Mouse (Mus musculus) embryonic fibroblast, embryonic 13.5 days (primary cell): ENCODE results near the gene Alb. TPM values are rescaled to one million over a fixed set of nuclear protein-coding genes. Genes with fewer than 3 reads are reported as not detected.

Experiments used
- H3K27ac ChIP-seq: 2 replicates; pipeline ENCODE4 v1.5.1; 2012; ENCODE audit warnings: low read length, control low read depth, inconsistent platforms; ENCODE audit not compliant: insufficient read depth
- H3K4me1 ChIP-seq: 2 replicates; pipeline ENCODE4 v1.6.1; 2011; ENCODE audit warnings: low read length; ENCODE audit not compliant: control insufficient read depth, insufficient read depth
- H3K4me3 ChIP-seq: 2 replicates; pipeline ENCODE4 v1.5.1; 2011; ENCODE audit warnings: mild to moderate bottlenecking, control low read depth, low read length; ENCODE audit not compliant: insufficient read depth
- CTCF ChIP-seq: IDR thresholded peaks from 2 replicates; pipeline ENCODE4 v1.5.1; 2011; ENCODE audit warnings: mild to moderate bottlenecking, control low read depth, low read length, moderate library complexity, borderline replicate concordance; ENCODE audit not compliant: insufficient read depth
- POLR2A ChIP-seq: IDR thresholded peaks from 2 replicates; pipeline ENCODE4 v1.6.1; 2011; ENCODE audit warnings: low read depth, mild to moderate bottlenecking, control low read depth, low read length, moderate library complexity
- polyA plus RNA-seq: library from polyadenylated mRNA; stranded (reverse); fragments of >200 nt; gene quantifications from 2 replicates; pipeline ENCODE4 v1.2.4, GENCODE M21; 2011; ENCODE audit warnings: low read depth; ENCODE audit not compliant: missing spikeins, insufficient read length

Gene Alb
- not detected in 2 replicates for polyA plus RNA-seq

GRCm38 (mm10) chr5:90460619-90461018 lies at the start of gene Alb:
TSS of gene Alb (plus strand) at chr5:90460897.
- TF ChIP-seq POLR2A (no peak), CTCF (no peak)

GRCm38 (mm10) chr5:90414142-90414924 lies 46.4 kb upstream of the Alb start:
- Histone ChIP-seq H3K4me3 (no peak overlapping the region), H3K27ac (no peak overlapping the region), H3K4me1 (no peaks in the 10 kb centered on the region)
- TF ChIP-seq POLR2A (no peak), CTCF (no peak)

More at GRCm38 (mm10) chr5:90460619-90461018, at the start of gene Alb:
- no peaks in the 10 kb centered on the region for H3K4me1 ChIP-seq
- H3K4me3 ChIP-seq, result no peak within 1 kb of the TSS
- H3K27ac ChIP-seq, result no peak within 1 kb of the TSS

- TF ChIP-seq CTCF (no peak), POLR2A (no peak)
- no peaks in the 10 kb centered on the region for H3K4me1 ChIP-seq
- H3K27ac ChIP-seq, result no peak overlapping the region
These were observed 45.8 kb upstream of the Alb start for GRCm38 (mm10) chr5:90414925-90415295.

GRCm38 (mm10) chr5:90424625-90425024 lies 36.1 kb upstream of the Alb start:
- H3K27ac ChIP-seq, result no peak overlapping the region
- H3K4me3 ChIP-seq, result no peak overlapping the region
- H3K4me1 ChIP-seq, result no peaks in the 10 kb centered on the region
- no peak for TF ChIP-seq CTCF
- TF ChIP-seq POLR2A, result no peak

More at GRCm38 (mm10) chr5:90414925-90415295, 45.8 kb upstream of the Alb start:
- no peak overlapping the region for H3K4me3 ChIP-seq

GRCm38 (mm10) chr5:90425191-90425590 lies 35.5 kb upstream of the Alb start:
- Histone ChIP-seq H3K4me3 (no peak overlapping the region), H3K27ac (no peak overlapping the region), H3K4me1 (no peaks in the 10 kb centered on the region)
- no peak for TF ChIP-seq CTCF
- TF ChIP-seq POLR2A, result no peak

GRCm38 (mm10) chr5:90431053-90431452 lies 29.6 kb upstream of the Alb start:
- Histone ChIP-seq H3K27ac (no peak overlapping the region), H3K4me3 (no peak overlapping the region), H3K4me1 (no peaks in the 10 kb centered on the region)
- TF ChIP-seq CTCF (no peak), POLR2A (no peak)

- no peak for TF ChIP-seq POLR2A
- TF ChIP-seq CTCF, result no peak
These were observed 21.5 kb upstream of the Alb start for GRCm38 (mm10) chr5:90439157-90439556.

GRCm38 (mm10) chr5:90447577-90447976 lies 13.1 kb upstream of the Alb start:
- Histone ChIP-seq H3K4me1 (no peaks in the 10 kb centered on the region), H3K4me3 (no peak overlapping the region), H3K27ac (no peak overlapping the region)
- TF ChIP-seq CTCF, result no peak
- TF ChIP-seq POLR2A, result no peak

More at GRCm38 (mm10) chr5:90439157-90439556, 21.5 kb upstream of the Alb start:
- H3K4me3 ChIP-seq, result no peak overlapping the region
- no peaks in the 10 kb centered on the region for H3K4me1 ChIP-seq
- H3K27ac ChIP-seq, result no peak overlapping the region

GRCm38 (mm10) chr5:90449961-90450360 lies 10.7 kb upstream of the Alb start:
- Histone ChIP-seq H3K27ac (no peak overlapping the region), H3K4me1 (no peaks in the 10 kb centered on the region), H3K4me3 (no peak overlapping the region)
- TF ChIP-seq CTCF, result no peak
- TF ChIP-seq POLR2A, result no peak

- TF ChIP-seq POLR2A (no peak), CTCF (no peak)
- Histone ChIP-seq H3K27ac (no peak overlapping the region), H3K4me1 (no peaks in the 10 kb centered on the region), H3K4me3 (no peak overlapping the region)
These were observed 8.0 kb upstream of the Alb start for GRCm38 (mm10) chr5:90452711-90453110.
